Mouse (Mus musculus) C2C12 (cell line): ENCODE measurements around the gene Ocel1. TPM values are rescaled to one million over a fixed set of nuclear protein-coding genes. Genes with fewer than 3 reads are reported as not detected.

Experiments used
- H3K27me3 ChIP-seq: one replicate; pipeline ENCODE4 v1.6.1; 2011; ENCODE audit not compliant: control insufficient read depth, insufficient read depth, insufficient read length
- H3K36me3 ChIP-seq: one replicate; pipeline ENCODE4 v1.6.1; 2011; ENCODE audit not compliant: control insufficient read depth, insufficient read depth
- H3K4me3 ChIP-seq: one replicate; pipeline ENCODE4 v1.5.1; 2011; ENCODE audit warnings: mild to moderate bottlenecking, control low read depth; ENCODE audit not compliant: poor library complexity, insufficient read depth, severe bottlenecking
- H3K79me2 ChIP-seq: one replicate; pipeline ENCODE4 v1.6.1; 2011; ENCODE audit not compliant: control insufficient read depth, insufficient read depth
- H3K79me3 ChIP-seq: one replicate; pipeline ENCODE4 v1.6.1; 2011; ENCODE audit warnings: low read depth, control low read depth
- H3ac ChIP-seq: one replicate; pipeline ENCODE3; 2011; ENCODE audit warnings: low read depth; ENCODE audit not compliant: control insufficient read depth, insufficient read length
- CEBPB ChIP-seq: IDR thresholded peaks from one replicate; pipeline ENCODE4 v1.6.1; 2011; ENCODE audit warnings: low read depth, mild to moderate bottlenecking, control low read depth, moderate library complexity
- CTCF ChIP-seq: IDR thresholded peaks from one replicate; pipeline ENCODE4 v1.5.1; 2011; ENCODE audit not compliant: control insufficient read depth, insufficient read depth, insufficient read length
- FOSL1 ChIP-seq: IDR thresholded peaks from one replicate; pipeline ENCODE4 v1.8.0; 2011; ENCODE audit warnings: mild to moderate bottlenecking, low read length; ENCODE audit not compliant: poor library complexity, insufficient read depth, severe bottlenecking
- MAX ChIP-seq: IDR thresholded peaks from one replicate; pipeline ENCODE4 v1.6.1; 2011; ENCODE audit warnings: mild to moderate bottlenecking, control low read depth
- MYOD1 ChIP-seq: IDR thresholded peaks from one replicate; pipeline ENCODE4 v1.6.1; 2011; ENCODE audit warnings: low read depth; ENCODE audit not compliant: control insufficient read depth, insufficient read length
- MYOG ChIP-seq: IDR thresholded peaks from one replicate; pipeline ENCODE4 v1.6.1; 2011; ENCODE audit not compliant: control insufficient read depth, insufficient read length; ENCODE audit errors: extremely low read depth
- USF1 ChIP-seq: IDR thresholded peaks from one replicate; pipeline ENCODE4 v1.6.1; 2011; ENCODE audit warnings: low read depth, mild to moderate bottlenecking, control low read depth, moderate library complexity
- polyA plus RNA-seq: library from polyadenylated mRNA; unstranded; fragments of >200 nt; fragmentation: generic; extraction: Trizol; gene quantifications from one replicate; pipeline ENCODE4 v1.2.1, GENCODE M21; 2012; ENCODE audit warnings: missing spikeins

The Ocel1 gene
- polyA plus RNA-seq, 1 experiment = 11.2 TPM

DNA sequence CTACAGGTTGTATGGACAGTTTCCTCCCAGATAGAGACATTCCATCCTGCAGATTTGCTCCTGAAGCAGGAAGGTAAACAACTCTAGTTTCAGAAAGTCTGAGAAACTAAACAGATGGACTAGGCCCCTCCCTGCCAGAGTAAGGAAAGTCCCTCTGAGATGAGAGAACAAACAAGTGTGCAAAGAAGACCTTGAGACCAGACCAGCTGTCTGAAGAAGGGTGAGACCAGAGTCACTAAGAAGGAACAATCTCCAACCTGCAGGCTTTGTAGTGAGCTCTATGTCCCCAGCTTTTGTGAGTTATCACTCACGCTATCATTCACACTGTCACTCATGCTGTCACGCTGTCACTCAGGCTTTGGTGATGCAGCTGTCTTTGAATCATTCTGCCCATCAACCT is 20.6 kb downstream of the Ocel1 start:
- no peak overlapping the region for H3ac ChIP-seq
- no peaks in the 10 kb centered on the region for H3K79me2 ChIP-seq
- no peaks in the 10 kb centered on the region for H3K79me3 ChIP-seq
- H3K36me3 ChIP-seq = no peaks in the 10 kb centered on the region
- H3K4me3 ChIP-seq = no peak overlapping the region
- no peak for TF ChIP-seq CEBPB
- no peak for TF ChIP-seq MYOG
- TF ChIP-seq USF1 = no peak
- no peak for TF ChIP-seq MYOD1
- no peak for TF ChIP-seq MAX
- TF ChIP-seq CTCF = no peak
- TF ChIP-seq FOSL1 = no peak
- H3K27me3 ChIP-seq = no peaks in the 10 kb centered on the region

DNA sequence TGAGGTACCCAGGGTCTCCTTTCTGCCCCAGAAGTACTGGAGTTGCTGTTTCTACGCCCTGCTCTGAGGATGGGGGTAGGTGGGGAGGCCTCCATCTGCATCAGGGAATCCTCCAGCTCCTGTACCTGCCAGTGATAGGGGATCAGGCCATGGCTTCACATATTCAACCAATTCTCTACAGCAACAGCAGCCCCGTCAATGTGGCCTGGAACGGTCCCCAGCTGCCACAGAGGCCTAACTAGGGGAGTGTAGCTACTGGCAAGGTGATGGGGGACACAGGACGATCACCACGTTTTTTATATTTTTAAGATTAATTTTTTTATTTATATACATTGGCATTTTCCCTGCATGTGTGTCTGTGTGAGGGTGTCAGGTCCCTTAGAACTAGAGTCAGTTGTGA is 21.3 kb downstream of the Ocel1 start:
- Histone ChIP-seq H3K27me3 (no peaks in the 10 kb centered on the region), H3K4me3 (no peak overlapping the region), H3K79me3 (peaks cover 2% of the 10 kb centered on the region), H3K79me2 (peaks cover 6% of the 10 kb centered on the region), H3ac (no peak overlapping the region), H3K36me3 (no peaks in the 10 kb centered on the region)
- TF ChIP-seq MYOD1 (no peak), MYOG (no peak), USF1 (no peak), FOSL1 (no peak), CEBPB (no peak), CTCF (no peak), MAX (no peak)

DNA sequence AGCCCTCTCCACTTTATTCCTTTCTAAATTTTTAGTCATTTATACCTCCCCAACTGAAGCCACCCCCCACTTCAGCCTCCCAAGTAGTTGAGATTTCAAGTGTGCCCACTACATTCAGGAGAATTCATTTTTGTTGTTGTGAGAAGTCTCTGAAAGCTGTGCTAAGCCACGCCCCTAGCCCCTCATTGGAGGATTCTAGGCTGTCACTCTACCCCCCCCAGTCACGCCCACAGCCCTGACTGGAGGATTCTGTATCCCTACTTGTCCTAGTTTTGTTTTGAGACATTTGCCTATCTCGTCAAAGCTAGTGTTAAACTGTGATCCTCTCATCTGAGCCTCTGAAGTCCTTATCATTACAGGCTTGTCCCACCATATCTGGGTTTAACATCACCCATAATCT is 21.8 kb downstream of the Ocel1 start:
- Histone ChIP-seq H3K36me3 (no peaks in the 10 kb centered on the region), H3K79me3 (peaks cover 5% of the 10 kb centered on the region), H3ac (no peak overlapping the region), H3K4me3 (no peak overlapping the region), H3K79me2 (peaks cover 11% of the 10 kb centered on the region), H3K27me3 (no peaks in the 10 kb centered on the region)
- TF ChIP-seq MYOG (no peak), MAX (no peak), CEBPB (no peak), MYOD1 (no peak), CTCF (no peak), USF1 (no peak), FOSL1 (no peak)

DNA sequence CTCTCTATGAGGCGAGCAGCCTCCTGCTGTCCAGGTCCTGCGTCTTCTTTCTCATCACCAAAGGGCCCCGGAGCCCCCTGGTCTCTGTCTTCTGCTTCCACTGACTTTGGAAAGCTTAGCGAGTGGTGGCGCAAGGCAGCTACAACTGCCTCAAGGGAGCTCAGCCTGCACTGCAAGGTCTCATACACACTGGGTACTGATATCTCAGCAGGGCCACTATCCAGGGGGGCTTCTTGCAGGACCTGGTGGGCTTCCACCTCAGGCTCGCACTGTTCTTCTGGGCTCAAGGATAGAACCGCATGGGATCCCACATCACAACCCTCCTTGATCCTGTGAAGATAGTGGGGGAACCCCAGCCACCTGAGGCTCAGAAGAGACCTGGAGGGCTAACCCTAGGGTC is 23.4 kb downstream of the Ocel1 start:
- no peak overlapping the region for H3ac ChIP-seq
- TF ChIP-seq MYOG (no peak), MAX (no peak), CTCF (no peak), MYOD1 (no peak)
- peaks cover 5% of the 10 kb centered on the region for H3K79me3 ChIP-seq
- H3K27me3 ChIP-seq = no peaks in the 10 kb centered on the region
- H3K79me2 ChIP-seq = peaks cover 17% of the 10 kb centered on the region
- peaks cover 11% of the 10 kb centered on the region for H3K36me3 ChIP-seq
- H3K4me3 ChIP-seq = no peak overlapping the region

DNA sequence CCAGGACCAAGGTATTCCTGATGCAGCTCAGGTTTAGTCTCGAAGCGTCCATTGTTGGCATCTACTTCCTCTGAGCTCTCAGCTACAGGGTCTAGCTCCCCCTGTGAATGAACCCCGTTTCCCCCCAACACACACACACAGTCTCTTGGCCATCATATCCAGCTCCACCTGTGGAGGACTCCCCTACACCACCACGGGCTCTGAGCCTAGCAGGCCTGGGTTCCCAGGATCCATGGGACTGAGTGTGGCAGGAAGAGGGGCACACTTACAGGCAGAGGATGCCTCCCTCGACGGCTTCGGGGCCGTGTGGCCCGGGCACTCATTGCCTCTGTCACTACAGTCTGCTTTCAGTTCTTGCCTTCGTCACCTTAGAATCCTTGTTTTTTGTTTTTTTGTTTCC is 24.0 kb downstream of the Ocel1 start:
- Histone ChIP-seq H3K27me3 (no peaks in the 10 kb centered on the region), H3K36me3 (peaks cover 13% of the 10 kb centered on the region), H3K4me3 (no peak overlapping the region), H3ac (no peak overlapping the region), H3K79me2 (peaks cover 17% of the 10 kb centered on the region), H3K79me3 (peaks cover 5% of the 10 kb centered on the region)
- no peak for TF ChIP-seq USF1
- no peak for TF ChIP-seq FOSL1
- TF ChIP-seq MYOD1 = no peak
- no peak for TF ChIP-seq MYOG
- TF ChIP-seq CTCF = no peak
- no peak for TF ChIP-seq MAX

DNA sequence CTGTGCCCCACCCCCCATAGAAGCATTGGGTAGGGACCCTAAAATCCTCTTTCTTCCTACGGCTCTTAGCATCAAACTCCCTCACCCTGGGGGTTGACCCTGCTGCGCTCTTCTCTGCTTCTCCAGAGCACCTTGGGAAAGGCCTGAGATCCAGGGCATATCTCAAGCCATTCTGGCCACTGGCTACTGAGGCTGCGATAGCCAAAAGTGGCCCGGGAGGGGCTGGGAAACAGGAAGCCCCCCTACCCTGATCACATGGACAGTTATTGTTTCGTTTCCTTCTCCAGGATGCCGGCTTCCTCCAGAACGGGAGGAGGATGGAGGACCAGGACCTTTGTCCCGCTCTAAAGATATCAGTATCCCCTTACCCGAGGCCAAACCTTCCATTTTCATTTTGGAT is 24.5 kb downstream of the Ocel1 start, which contains the start of gene Ushbp1:
Gene Ushbp1 (minus strand): TSS at position 174 of the 400 bp plus-strand sequence.
- peaks cover 17% of the 10 kb centered on the region for H3K79me2 ChIP-seq

More for the DNA sequence above, 24.5 kb downstream of the Ocel1 start, which contains the start of gene Ushbp1:
- Histone ChIP-seq H3K4me3 (peak within 1 kb of the TSS; percentile 2), H3ac (no peak within 1 kb of the TSS), H3K79me3 (peaks cover 5% of the 10 kb centered on the region), H3K36me3 (peaks cover 13% of the 10 kb centered on the region), H3K27me3 (no peaks in the 10 kb centered on the region)
- no peak for TF ChIP-seq MAX
- no peak for TF ChIP-seq USF1
- no peak for TF ChIP-seq CTCF
- TF ChIP-seq MYOG = no peak
- TF ChIP-seq FOSL1 = no peak
- no peak for TF ChIP-seq MYOD1
- no peak for TF ChIP-seq CEBPB
